Mouse (Mus musculus) heart, embryonic 16.5 days (tissue): Measurements from ENCODE around the gene Srpr. TPM values are rescaled to one million over a fixed set of nuclear protein-coding genes. Genes with fewer than 3 reads are reported as not detected.

Experiments used
- ATAC-seq: fragments of 200-750 bp; cut with Nextera tagmentation; replicated peaks from 2 replicates; pipeline ENCODE4 v1.8.0; 2017; ENCODE audit warnings: moderate number of reproducible peaks; ENCODE audit not compliant: insufficient read depth, low FRiP score; ENCODE audit errors: extremely low read depth
- H3K27ac ChIP-seq: fragments of 300-500 bp; sonication (generic); 2 replicates; pipeline ENCODE4 v1.5.1; 2014; ENCODE audit warnings: mild to moderate bottlenecking, low read length, control low read depth, moderate library complexity
- H3K27me3 ChIP-seq: fragments of 300-500 bp; sonication (generic); 2 replicates; pipeline ENCODE4 v1.6.1; 2014; ENCODE audit warnings: low read length, mixed read lengths; ENCODE audit not compliant: control insufficient read depth, insufficient read depth
- H3K36me3 ChIP-seq: fragments of 300-500 bp; sonication (generic); 2 replicates; pipeline ENCODE4 v1.6.1; 2014; ENCODE audit not compliant: control insufficient read depth, insufficient read depth
- H3K4me1 ChIP-seq: fragments of 300-500 bp; sonication (generic); 2 replicates; pipeline ENCODE4 v1.6.1; 2014; ENCODE audit warnings: low read length, mixed read lengths; ENCODE audit not compliant: control insufficient read depth, insufficient read depth
- H3K4me2 ChIP-seq: fragments of 300-500 bp; sonication (generic); 2 replicates; pipeline ENCODE4 v1.6.1; 2014; ENCODE audit warnings: low read depth, mild to moderate bottlenecking, control low read depth, low read length
- H3K4me3 ChIP-seq: fragments of 300-500 bp; sonication (generic); 2 replicates; pipeline ENCODE4 v1.5.1; 2014; ENCODE audit warnings: mild to moderate bottlenecking, control low read depth, low read length
- H3K9ac ChIP-seq: fragments of 300-500 bp; sonication (generic); 2 replicates; pipeline ENCODE4 v1.6.1; 2014; ENCODE audit warnings: low read length, control low read depth
- H3K9me3 ChIP-seq: fragments of 300-500 bp; sonication (generic); replicated peaks from 2 replicates; pipeline ENCODE4 v1.6.1; 2016; ENCODE audit warnings: low read length; ENCODE audit not compliant: control insufficient read depth
- WGBS: fragments of 180-500 bp; shearing (Covaris S2); extraction: QIAGEN DNeasy Blood & Tissue Kit; methylation state at CpG from one replicate; pipeline ENCODE4 v1.1.7; 2014; 5-methylcytosine and 5-hydroxymethylcytosine counted together
- polyA plus RNA-seq: library from polyadenylated mRNA; unstranded; fragments of >200 nt; fragmentation: Nextera tagmentation; extraction: Ambion mirVana; gene quantifications from 2 replicates; pipeline ENCODE4 v1.2.1, GENCODE M21; 2015

The Srpr gene
- polyA plus RNA-seq, 1 experiment from 2014 or later, result 87.9 TPM

- no peaks in the 10 kb centered on the region; the same call in 1 of the 2 replicates for H3K36me3 ChIP-seq
- no peak overlapping the region for H3K9ac ChIP-seq
- H3K27me3 ChIP-seq, result no peaks in the 10 kb centered on the region
- H3K27ac ChIP-seq, result no peak overlapping the region
- no peak for ATAC-seq
- no peak overlapping the region for H3K4me3 ChIP-seq
- WGBS, result 54% methylated on average over 3 of the region's 3 CpGs
- no peak overlapping the region for H3K4me2 ChIP-seq
- H3K4me1 ChIP-seq, result peaks cover 13% of the 10 kb centered on the region
- H3K9me3 ChIP-seq, result no peaks in the 10 kb centered on the region
Measured at GRCm38 (mm10) chr9:35264509-35264908, 64.5 kb downstream of the Srpr start.

- peak within 1 kb of the TSS; percentile 73 for H3K4me2 ChIP-seq
- WGBS, result under 1% methylated on average over 61 of the region's 62 CpGs
- peak within 1 kb of the TSS; percentile 67 for H3K4me3 ChIP-seq
- H3K36me3 ChIP-seq, result peaks cover 11% of the 10 kb centered on the region
- H3K4me1 ChIP-seq, result peaks cover 17% of the 10 kb centered on the region
- peak within 1 kb of the TSS; percentile 85 for H3K9ac ChIP-seq
- H3K9me3 ChIP-seq, result no peaks in the 10 kb centered on the region
- peak; percentile 97 for ATAC-seq
- no peaks in the 10 kb centered on the region for H3K27me3 ChIP-seq
- H3K27ac ChIP-seq, result peak within 1 kb of the TSS; percentile 68
Measured at GRCm38 (mm10) chr9:35267146-35267975, 67.4 kb downstream of the Srpr start, which contains the start of the genes Fam118b and Rpusd4. TSS of gene Fam118b (minus strand) at chr9:35267805. TSS of gene Rpusd4 (plus strand) at chr9:35267865.

GRCm38 (mm10) chr9:35267976-35268715, 68.2 kb downstream of the Srpr start:
- Histone ChIP-seq H3K27me3 (no peaks in the 10 kb centered on the region), H3K27ac (peak overlapping the region; percentile 26), H3K36me3 (peaks cover 19% of the 10 kb centered on the region), H3K4me2 (peak overlapping the region; percentile 72), H3K4me1 (peaks cover 17% of the 10 kb centered on the region), H3K9ac (peak overlapping the region; percentile 74), H3K9me3 (no peaks in the 10 kb centered on the region), H3K4me3 (peak overlapping the region; percentile 67)
- WGBS, result 1% methylated on average over 21 of the region's 21 CpGs
- ATAC-seq, result peak; percentile 8; the same call in 1 of the 2 replicates

- Histone ChIP-seq H3K27ac (no peak overlapping the region), H3K4me3 (no peak overlapping the region), H3K4me2 (no peak overlapping the region), H3K27me3 (no peaks in the 10 kb centered on the region), H3K9ac (no peak overlapping the region), H3K36me3 (peaks cover 35% of the 10 kb centered on the region), H3K4me1 (0 out of 2 replicates have a peak, but pooled peaks cover 2% of the 10 kb centered on the region), H3K9me3 (no peaks in the 10 kb centered on the region)
- WGBS, result 85% methylated on average over 3 of the region's 3 CpGs
- no peak for ATAC-seq
Measured at GRCm38 (mm10) chr9:35277855-35278365, 77.9 kb downstream of the Srpr start.

GRCm38 (mm10) chr9:35278451-35278850, 78.5 kb downstream of the Srpr start:
- H3K27me3 ChIP-seq, result no peaks in the 10 kb centered on the region
- no peak overlapping the region for H3K9ac ChIP-seq
- H3K27ac ChIP-seq, result no peak overlapping the region
- no peak overlapping the region for H3K4me2 ChIP-seq
- peaks cover 30% of the 10 kb centered on the region for H3K36me3 ChIP-seq
- 79% methylated on average over 4 of the region's 4 CpGs for WGBS
- H3K9me3 ChIP-seq, result no peaks in the 10 kb centered on the region
- no peak overlapping the region for H3K4me3 ChIP-seq
- 0 out of 2 replicates have a peak, but pooled peaks cover 2% of the 10 kb centered on the region for H3K4me1 ChIP-seq
- ATAC-seq, result no peak

GRCm38 (mm10) chr9:35282006-35282850, 82.3 kb downstream of the Srpr start:
- Histone ChIP-seq H3K4me2 (no peak overlapping the region), H3K4me3 (no peak overlapping the region), H3K4me1 (0 out of 2 replicates have a peak, but pooled peaks cover 2% of the 10 kb centered on the region), H3K27ac (no peak overlapping the region), H3K9ac (no peak overlapping the region), H3K9me3 (no peaks in the 10 kb centered on the region), H3K36me3 (peaks cover 5% of the 10 kb centered on the region), H3K27me3 (no peaks in the 10 kb centered on the region)
- WGBS, result 17% methylated on average over 5 of the region's 5 CpGs
- no peak for ATAC-seq

GRCm38 (mm10) chr9:35282851-35283200, 82.9 kb downstream of the Srpr start:
- whole genome bisulfite sequencing, result 57% methylated on average over 5 of the region's 5 CpGs
- H3K9ac ChIP-seq, result no peak overlapping the region
- H3K27me3 ChIP-seq, result no peaks in the 10 kb centered on the region
- no peak overlapping the region for H3K4me3 ChIP-seq
- ATAC-seq, result no peak; the same call in 1 of the 2 replicates
- H3K9me3 ChIP-seq, result no peaks in the 10 kb centered on the region
- 0 out of 2 replicates have a peak, but pooled peaks cover 2% of the 10 kb centered on the region for H3K4me1 ChIP-seq
- no peak overlapping the region for H3K27ac ChIP-seq
- H3K4me2 ChIP-seq, result no peak overlapping the region
- no peaks in the 10 kb centered on the region for H3K36me3 ChIP-seq

- H3K4me1 ChIP-seq, result 0 out of 2 replicates have a peak, but pooled peaks cover 2% of the 10 kb centered on the region
- no peak overlapping the region for H3K27ac ChIP-seq
- 73% methylated on average over 13 of the region's 13 CpGs for WGBS
- no peaks in the 10 kb centered on the region for H3K36me3 ChIP-seq
- ATAC-seq, result no peak
- H3K9me3 ChIP-seq, result no peaks in the 10 kb centered on the region
- H3K4me2 ChIP-seq, result no peak overlapping the region
- no peaks in the 10 kb centered on the region for H3K27me3 ChIP-seq
- H3K4me3 ChIP-seq, result no peak overlapping the region
- H3K9ac ChIP-seq, result no peak overlapping the region
Measured at GRCm38 (mm10) chr9:35283415-35284069, 83.6 kb downstream of the Srpr start.
